8 mouse cellular contexts compared by ENCODE assay signal in genomic region chr2:140170127-140170802, GRCm38 (mm10). TPM values are rescaled to one million over a fixed set of nuclear protein-coding genes. Genes with fewer than 3 reads are reported as not detected.
DNase-seq lines count a peak whose midpoint lies in the region; ATAC-seq lines count a peak whose summit lies in the region.

Gene Esf1, minus strand, starts transcription at chr2:140170564.
Gene Ndufaf5, plus strand, starts transcription at chr2:140170649.

- peaks cover 12% of the 10 kb centered on the region for H3K36me3 ChIP-seq in forebrain, embryonic 14.5 days (ENCODE audit: control insufficient read depth, insufficient read depth, low read length)
- peaks cover 18% of the 10 kb centered on the region for H3K36me3 ChIP-seq in neural tube, embryonic 15.5 days

- peak within 1 kb of the TSS; percentile 90 for H3K4me2 ChIP-seq in forebrain, embryonic 14.5 days (ENCODE audit: low read length)
- H3K4me2 ChIP-seq in neural tube, embryonic 15.5 days: peak within 1 kb of the TSS; percentile 75

- peaks cover 10% of the 10 kb centered on the region; the same call in 1 of the 2 replicates for H3K4me1 ChIP-seq in forebrain, embryonic 14.5 days (ENCODE audit: control insufficient read depth, insufficient read depth, low read length)
- H3K4me1 ChIP-seq in neural tube, embryonic 15.5 days: peaks cover 26% of the 10 kb centered on the region

- no peaks in the 10 kb centered on the region for H3K27me3 ChIP-seq in forebrain, embryonic 14.5 days (replicated peaks; ENCODE audit: control insufficient read depth, insufficient read depth, low read length)
- H3K27me3 ChIP-seq in neural tube, embryonic 15.5 days (replicated peaks): no peaks in the 10 kb centered on the region

- intact Hi-C loops in heart, postnatal 14 days (cut with DNase I): no loop called here

- peak; percentile 98 for ATAC-seq in forebrain, embryonic 14.5 days
- peak; percentile 99 for ATAC-seq in neural tube, embryonic 15.5 days (ENCODE audit: low FRiP score)

- WGBS in forebrain, embryonic 14.5 days: under 1% methylated on average over 43 of the region's 43 CpGs
- under 1% methylated on average over 43 of the region's 43 CpGs for WGBS in neural tube, embryonic 15.5 days

- peak within 1 kb of the TSS; percentile 50; the same call in 1 of the 2 replicates for H3K27ac ChIP-seq in forebrain, embryonic 14.5 days (ENCODE audit: low read depth, low read length)
- H3K27ac ChIP-seq in neural tube, embryonic 15.5 days (replicated peaks): peak within 1 kb of the TSS; percentile 85

- H3K9ac ChIP-seq in forebrain, embryonic 14.5 days (ENCODE audit: low read length): peak within 1 kb of the TSS; percentile 85
- peak within 1 kb of the TSS; percentile 92 for H3K9ac ChIP-seq in neural tube, embryonic 15.5 days (replicated peaks)

- peak; percentile 99 for DNase-seq in ES-CJ7 (ENCODE audit: low read depth, low spot score)
- DNase-seq in cerebellum, adult 11 months: peak; percentile 97
- peak; percentile 99 for DNase-seq in forebrain, embryonic 14.5 days (ENCODE audit: low spot score)
- peak; percentile 94 to 97 for DNase-seq in heart, postnatal 14 days
- peak; percentile 96 for DNase-seq in layer of hippocampus, adult 11-12 months (ENCODE audit: low spot score)
- DNase-seq in lung, adult 18-20 months: peak; percentile 95 to 96
- peak; percentile 96 for DNase-seq in testis, postnatal 14 days (ENCODE audit: low spot score)

- no peaks in the 10 kb centered on the region for H3K9me3 ChIP-seq in forebrain, embryonic 14.5 days (replicated peaks; ENCODE audit: control insufficient read depth, low read length)
- H3K9me3 ChIP-seq in neural tube, embryonic 15.5 days (replicated peaks): no peaks in the 10 kb centered on the region

- H3K4me3 ChIP-seq in forebrain, embryonic 14.5 days (ENCODE audit: low read depth, low read length): peak within 1 kb of the TSS; percentile 74
- peak within 1 kb of the TSS; percentile 91 for H3K4me3 ChIP-seq in neural tube, embryonic 15.5 days (replicated peaks)

RNA-seq across cellular contexts. Expression of gene Esf1, which starts in this region (rescaled TPM):
- 10.2 and 13.1 TPM in 2 replicates for polyA plus RNA-seq in forebrain, embryonic 14.5 days (2014; fragmentation: Nextera tagmentation; extraction: Ambion mirVana)
- total RNA-seq in heart, postnatal 14 days (2021): 10 to 100 TPM; 12.3 to 12.6 TPM
- 18.6 and 20.4 TPM in 2 replicates for polyA plus RNA-seq in neural tube, embryonic 15.5 days (2015; fragmentation: Nextera tagmentation; extraction: Ambion mirVana)

RNA-seq across cellular contexts. Expression of gene Ndufaf5, which starts in this region (rescaled TPM):
- 41.5 and 47.2 TPM in 2 replicates for polyA plus RNA-seq in forebrain, embryonic 14.5 days (2014; fragmentation: Nextera tagmentation; extraction: Ambion mirVana)
- total RNA-seq in heart, postnatal 14 days (2021): 10 to 100 TPM; 26.6 to 30.0 TPM
- 56.4 and 69.4 TPM in 2 replicates for polyA plus RNA-seq in neural tube, embryonic 15.5 days (2015; fragmentation: Nextera tagmentation; extraction: Ambion mirVana)

Comparison
In these comparisons a context has a peak if more than half of its experiments do, and no peak if none do; other contexts are left out.
1. Peak in every context shown above with its lines: DNase-seq, ATAC-seq, H3K4me3 ChIP-seq and H3K27ac ChIP-seq.